Mouse (Mus musculus) spleen, adult 2 months (tissue): ENCODE measurements around the gene Ormdl3.

Source experiments
- CTCF ChIP-seq: fragments of 200-500 bp; IDR thresholded peaks from 2 replicates; pipeline ENCODE4 v1.5.1; 2011; ENCODE audit warnings: mild to moderate bottlenecking, inconsistent platforms; ENCODE audit not compliant: insufficient read depth, insufficient read length, insufficient replicate concordance; ENCODE audit errors: extremely low read depth
- POLR2A ChIP-seq: fragments of 200-500 bp; IDR thresholded peaks from 2 replicates; pipeline ENCODE4 v1.6.1; 2011; ENCODE audit warnings: low read depth, low read length, inconsistent platforms

DNA sequence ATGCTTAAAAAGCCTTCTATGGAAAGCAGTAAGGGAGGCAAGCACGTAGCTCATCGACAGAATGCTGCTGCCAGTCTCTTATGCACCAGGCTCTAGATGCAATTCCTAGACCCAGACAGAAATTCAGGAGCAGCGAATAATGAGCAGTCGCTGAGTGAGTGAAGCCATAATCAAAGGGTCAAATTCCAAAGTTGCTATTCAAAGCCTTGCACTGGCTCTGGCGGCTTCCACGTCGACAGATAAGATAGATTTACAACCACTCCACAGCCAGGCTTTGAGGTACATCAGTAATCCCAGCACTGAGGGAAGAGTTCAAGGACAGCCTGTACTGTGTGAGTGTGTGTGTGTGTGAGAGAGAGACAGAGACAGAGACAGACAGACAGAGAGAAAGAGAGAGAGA lies 26.2 kb downstream of the Ormdl3 start:
- TF ChIP-seq CTCF (no peak), POLR2A (no peak)
